Mouse (Mus musculus) MN1 (cell line): ENCODE data around the gene Rab42.

ENCODE experiments used
- DNase-seq: peaks from one replicate; pipeline ENCODE4 v3.0.0-alpha.2; 2016; ENCODE audit warnings: low spot score

Gene Rab42

DNA sequence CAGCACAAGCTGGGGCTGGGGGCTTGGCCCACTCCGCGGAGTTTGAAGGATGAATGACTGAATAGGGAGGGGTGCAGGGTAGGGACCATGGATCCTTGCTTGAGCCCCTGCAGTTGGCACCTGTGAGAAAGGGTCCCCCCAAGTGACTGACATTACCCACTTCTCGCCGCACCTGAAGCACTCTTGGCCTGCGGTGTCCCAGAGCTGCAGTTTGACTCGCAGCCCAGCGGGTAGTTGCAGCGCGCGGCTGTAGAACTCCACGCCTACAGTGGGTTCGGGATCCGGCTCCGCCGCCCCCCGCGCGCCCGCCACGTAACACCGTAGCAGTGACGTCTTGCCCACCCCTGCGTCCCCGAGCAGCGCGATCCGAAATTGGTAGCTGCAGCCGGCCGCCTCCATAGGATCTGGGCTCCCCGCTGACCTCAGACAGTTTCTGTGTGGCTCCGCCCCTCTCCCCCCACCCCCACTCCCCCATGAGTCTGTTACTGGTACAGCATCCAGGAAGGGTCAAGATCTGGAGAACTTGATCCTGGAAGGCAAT is at the start of gene Rab42:
TSS of gene Rab42 (minus strand) at position 447 of the 541 bp plus-strand sequence.
- no peak for DNase-seq

DNA sequence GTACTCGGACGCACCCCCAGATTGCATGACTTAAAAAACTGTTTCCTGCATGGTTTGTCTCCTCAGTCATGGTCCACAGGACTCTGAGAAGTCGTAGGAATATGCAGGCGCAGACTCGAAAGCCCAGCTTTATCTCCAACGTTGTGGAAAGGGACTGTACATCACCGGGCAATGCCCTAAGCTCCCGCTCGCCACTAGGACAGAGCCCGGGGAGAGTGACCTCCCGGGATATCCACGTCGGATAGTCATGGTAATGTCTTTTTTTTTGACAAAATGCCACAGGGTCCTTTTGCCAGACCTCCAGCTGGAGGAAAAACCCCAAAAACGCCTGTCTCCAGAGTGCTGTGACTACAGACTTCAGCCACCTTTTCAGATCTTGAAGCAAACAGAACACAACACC is 49.6 kb upstream of the Rab42 start:
- DNase-seq, result peak; percentile 33

DNA sequence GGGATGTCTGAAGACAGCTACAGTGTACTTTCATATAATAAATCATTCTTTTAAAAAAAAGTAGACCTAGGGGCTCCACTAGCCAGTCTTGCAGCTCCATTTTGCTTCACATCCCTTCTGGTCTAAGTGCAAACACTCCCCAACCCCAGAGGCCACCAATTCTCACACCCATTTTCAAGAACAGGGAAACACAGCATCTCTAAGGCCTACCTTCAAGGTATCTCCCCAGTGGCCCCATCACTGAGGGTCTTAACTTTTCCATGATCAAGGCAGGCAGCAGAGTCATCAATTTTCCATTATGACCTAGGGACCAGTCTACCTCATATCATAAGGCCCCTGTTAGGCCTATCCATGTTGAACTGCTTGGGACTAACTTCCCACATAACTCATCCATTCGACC is 48.2 kb upstream of the Rab42 start:
- DNase-seq, result no peak

DNA sequence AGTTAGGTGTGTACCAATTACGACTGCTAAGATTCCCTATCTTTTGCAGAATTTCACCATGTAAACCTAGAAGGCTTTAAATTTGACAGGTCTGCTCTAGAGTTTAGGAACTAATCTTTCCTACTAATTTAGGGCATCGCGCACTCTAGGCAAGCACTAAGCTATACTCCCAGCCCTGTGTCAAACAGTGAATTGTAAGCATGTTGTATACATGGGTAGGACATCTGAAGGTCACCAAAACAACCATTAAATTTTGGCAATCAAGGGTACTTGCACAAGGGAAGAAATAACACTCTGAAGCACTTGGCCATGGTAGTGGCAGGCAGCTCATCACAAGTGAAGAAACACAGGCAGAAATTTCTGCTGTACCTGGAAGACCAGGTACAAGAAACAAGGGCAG is 47.7 kb upstream of the Rab42 start:
- no peak for DNase-seq

GRCm38 (mm10) chr4:132350123-132350740 is 47.0 kb upstream of the Rab42 start:
- DNase-seq, result no peak

DNA sequence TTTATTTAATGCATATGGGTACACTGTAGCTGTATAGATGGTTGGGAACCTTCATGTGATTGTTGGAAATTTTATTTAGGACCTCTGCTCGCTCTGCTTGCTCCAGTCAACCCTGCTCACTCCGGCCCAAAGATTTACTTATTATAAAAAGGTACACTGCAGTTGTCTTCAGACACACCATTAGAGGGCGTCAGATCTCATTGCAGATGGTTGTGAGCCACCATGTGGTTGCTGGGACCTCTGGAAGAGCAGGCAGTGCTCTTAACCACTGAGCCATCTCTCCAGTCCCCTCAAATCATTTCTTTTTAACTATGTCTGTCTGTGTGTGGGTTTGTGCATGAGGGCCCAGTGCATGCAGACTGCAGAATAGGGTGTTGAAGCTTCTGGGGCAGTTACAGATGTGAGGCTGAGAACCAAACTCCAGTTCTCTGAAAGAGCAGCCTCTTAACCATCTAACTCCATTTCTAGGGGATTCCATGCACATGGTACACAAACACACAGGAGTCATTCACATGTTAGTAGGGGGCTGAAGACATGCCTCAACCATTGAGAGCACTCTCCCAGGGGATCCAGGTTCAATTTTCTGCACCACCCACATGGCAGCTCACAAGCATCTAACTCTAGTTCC is 46.4 kb upstream of the Rab42 start:
- DNase-seq, result no peak

- peak; percentile 26 for DNase-seq
Measured at GRCm38 (mm10) chr4:132346661-132347060, 43.5 kb upstream of the Rab42 start.

DNA sequence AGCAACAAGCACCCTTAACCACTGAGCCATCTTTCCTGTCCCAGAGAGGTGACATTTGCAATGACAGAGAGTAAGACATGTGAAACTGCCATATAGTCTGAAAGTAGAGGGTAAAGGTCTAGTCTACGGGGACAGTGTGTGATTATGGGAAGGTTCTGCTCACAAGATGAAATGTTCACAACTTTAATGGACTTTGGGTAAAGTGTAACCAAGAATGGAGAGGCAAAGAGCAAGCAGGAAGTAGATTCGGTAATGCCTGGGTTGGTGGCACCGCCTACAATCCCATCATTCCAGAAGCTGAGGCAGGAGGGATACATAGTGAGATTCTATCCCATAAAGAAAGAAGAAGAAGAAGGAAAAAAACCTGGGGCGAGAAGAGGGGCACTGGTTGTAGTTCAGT is 43.1 kb upstream of the Rab42 start:
- DNase-seq, result no peak

GRCm38 (mm10) chr4:132345843-132346212 is 42.6 kb upstream of the Rab42 start:
- DNase-seq, result no peak

DNA sequence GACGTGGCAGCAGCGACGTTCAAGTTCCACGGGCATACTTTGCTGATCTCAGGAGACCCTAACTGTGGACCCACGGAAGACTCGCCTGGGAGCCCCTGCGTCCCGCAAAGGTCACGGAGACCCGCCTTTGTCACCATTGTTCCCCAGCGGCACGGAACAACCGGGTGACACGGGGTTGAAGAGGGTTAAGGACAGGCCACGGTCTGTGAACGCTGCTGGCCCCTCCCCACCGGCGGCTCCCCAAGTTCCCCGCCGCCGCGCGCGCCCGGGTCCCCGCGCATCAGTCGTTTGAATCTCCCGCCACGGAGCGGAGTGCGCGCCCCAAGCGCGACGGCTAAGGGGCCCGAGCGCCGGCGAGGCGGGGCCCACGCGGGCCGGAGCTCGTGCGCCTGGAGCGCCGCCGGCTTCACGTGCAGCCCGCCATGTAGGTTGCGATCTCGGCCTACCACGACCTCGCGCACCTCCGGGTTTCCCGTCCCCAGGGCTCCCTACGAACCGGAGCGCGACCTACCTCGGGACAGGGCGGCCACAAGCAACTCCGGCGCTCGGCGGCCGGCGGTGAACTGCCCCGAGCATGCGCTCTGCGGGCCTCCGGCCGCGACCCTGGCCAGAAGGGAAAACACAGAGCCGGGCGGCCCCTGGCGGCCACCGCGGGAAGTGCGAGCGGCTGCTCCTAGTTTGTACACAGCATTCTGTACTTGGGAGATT is 42.1 kb upstream of the Rab42 start:
- peak; percentile 89 for DNase-seq

DNA sequence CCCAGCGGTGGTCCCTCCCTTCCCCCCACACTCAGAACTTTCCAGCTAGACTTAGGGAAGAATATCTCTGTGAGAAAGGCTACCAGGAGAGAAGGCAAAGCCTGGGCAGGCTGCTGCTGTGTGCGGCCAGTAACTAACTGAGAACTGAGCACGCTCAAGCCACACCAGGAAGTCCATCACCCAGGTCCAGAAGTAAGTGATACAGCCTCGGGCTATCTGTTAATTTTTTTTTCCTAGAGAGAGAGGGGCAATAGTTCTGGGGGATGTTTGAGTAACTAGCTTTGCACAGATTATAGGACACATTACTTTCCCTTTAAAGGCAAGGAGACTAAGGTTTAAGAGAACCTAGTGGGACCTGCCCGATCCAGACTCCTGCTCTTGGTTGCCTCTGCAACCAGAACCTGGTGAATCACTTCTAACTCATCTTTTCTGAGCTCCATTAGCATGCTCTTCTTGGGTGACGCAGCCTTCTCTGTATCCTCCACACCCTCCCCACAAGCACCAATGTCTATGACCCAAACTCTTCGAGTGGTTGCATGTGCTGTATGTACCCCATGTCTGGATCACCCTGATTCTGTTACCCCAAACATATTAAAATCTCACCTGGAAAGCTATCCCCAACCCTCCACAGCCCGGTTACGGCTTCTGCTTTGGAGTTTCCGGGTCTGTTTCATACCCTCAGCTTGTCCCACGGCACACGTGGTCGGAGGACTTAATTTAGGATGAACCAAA is 41.4 kb upstream of the Rab42 start:
- DNase-seq, result no peak

- no peak for DNase-seq
Measured at GRCm38 (mm10) chr4:132341451-132341850, 38.3 kb upstream of the Rab42 start.

GRCm38 (mm10) chr4:132338943-132339342 is 35.8 kb upstream of the Rab42 start:
- peak; percentile 64 for DNase-seq

GRCm38 (mm10) chr4:132332880-132333279 is 29.7 kb upstream of the Rab42 start:
- no peak for DNase-seq

DNA sequence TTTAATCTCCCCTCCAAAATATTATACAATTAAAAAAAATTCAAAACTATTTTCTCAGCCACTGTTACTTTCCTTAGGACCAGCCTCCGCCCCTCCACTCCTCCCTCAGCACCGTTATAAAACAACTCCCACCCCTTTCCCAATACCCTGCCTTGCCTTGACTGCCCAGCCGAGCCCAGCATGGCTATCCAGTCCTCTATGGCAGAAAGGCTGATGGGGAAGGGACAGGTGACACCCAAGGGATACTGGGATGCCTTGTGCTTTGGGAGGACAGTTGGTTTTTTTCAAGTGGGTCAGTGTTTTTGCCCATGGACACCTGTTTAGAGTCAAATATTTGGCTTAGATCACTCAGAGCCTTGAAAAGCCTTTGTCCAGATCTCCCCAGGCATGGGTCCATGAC is 28.8 kb upstream of the Rab42 start:
- no peak for DNase-seq

DNA sequence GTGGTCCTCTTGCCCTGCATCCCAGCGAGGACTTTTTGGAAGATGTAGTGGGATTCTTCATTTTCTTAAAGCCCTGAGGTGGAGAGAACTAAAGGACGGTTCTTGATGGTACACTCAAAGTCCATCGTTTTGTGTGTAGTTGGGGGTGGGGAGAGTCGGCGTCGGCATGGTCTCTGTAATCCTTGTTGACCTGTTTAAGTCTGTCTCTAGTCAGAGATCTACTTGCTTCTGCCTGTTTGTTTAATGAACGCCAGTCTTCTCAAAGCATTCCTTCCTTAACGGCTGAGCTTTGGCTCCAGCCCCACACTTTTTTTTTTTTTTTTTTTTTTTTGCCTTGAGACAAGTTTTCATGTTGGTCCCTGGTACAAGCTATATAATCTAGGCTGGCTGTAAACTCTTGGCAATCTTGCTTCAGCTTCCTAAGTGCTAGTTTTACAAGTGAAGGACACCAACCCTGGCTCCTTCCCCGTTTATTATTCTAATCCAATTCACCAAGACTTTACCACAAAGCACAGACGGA is 26.7 kb upstream of the Rab42 start:
- DNase-seq, result no peak

- peak; percentile 84 for DNase-seq
Measured at GRCm38 (mm10) chr4:132329115-132329834, 26.1 kb upstream of the Rab42 start, which contains the start of gene Trnau1ap. Gene Trnau1ap (minus strand): TSS chr4:132329538.

GRCm38 (mm10) chr4:132328391-132328982 is 25.3 kb upstream of the Rab42 start:
- DNase-seq, result no peak

DNA sequence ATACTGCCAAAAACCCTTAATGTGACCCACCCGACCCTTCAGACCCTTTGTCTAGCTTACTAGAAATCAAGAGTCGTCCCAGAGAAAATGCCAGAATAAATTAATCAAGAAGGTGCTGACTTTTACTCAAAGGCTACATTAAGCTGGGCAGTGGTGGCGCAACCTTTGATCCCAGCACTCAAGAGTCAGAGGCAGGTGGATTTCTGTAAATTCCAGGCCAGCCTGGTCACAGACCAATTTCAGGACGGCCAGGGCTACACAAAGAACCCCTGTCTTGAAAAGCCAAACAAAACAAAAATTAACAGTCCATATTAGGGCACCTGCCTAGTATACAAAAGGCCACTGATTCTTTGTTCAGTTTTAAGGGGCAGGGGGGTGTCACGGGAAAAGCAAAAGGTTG is 23.3 kb upstream of the Rab42 start:
- no peak for DNase-seq

DNA sequence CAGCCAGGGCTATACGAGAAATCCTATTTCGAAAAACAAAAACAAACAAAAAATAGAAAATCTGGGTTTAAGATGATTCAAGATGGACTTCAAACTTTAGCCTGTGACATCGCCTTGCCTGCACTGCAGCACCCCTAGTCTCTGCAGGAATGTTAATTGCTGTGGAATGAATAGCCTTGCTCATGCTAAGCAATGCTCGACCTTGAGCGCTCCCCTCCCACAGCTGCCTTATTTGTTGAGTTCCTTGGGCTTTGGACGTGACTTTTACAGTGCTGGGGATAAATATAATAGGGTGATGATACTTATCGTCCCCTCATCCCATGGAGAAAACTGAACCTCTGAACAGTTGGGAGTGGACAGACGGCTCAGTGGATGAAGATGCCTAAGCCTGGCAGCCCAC is 12.5 kb upstream of the Rab42 start:
- DNase-seq, result no peak

DNA sequence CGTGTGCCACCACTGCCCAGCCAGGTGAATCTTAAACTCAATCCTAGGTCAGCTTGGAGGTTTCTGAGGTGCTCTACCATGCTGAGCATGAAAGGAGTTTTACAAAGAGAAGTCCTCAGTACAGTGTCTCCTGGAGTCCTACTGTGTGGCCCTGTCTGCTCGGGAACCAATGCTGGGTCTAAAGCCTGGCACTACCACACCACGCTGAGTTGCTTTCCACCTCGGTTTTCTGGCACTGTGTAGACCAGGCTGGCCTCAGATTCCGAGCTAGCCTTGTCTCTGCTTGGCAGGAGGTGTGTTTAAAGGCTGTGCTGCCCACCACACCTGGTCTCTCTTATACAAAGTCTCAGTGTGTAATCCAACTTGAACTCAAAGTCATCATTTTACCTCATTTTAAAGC is 9.4 kb upstream of the Rab42 start:
- DNase-seq, result no peak
